Mouse (Mus musculus): ENCODE measurements around the gene Tmc7.

DNA sequence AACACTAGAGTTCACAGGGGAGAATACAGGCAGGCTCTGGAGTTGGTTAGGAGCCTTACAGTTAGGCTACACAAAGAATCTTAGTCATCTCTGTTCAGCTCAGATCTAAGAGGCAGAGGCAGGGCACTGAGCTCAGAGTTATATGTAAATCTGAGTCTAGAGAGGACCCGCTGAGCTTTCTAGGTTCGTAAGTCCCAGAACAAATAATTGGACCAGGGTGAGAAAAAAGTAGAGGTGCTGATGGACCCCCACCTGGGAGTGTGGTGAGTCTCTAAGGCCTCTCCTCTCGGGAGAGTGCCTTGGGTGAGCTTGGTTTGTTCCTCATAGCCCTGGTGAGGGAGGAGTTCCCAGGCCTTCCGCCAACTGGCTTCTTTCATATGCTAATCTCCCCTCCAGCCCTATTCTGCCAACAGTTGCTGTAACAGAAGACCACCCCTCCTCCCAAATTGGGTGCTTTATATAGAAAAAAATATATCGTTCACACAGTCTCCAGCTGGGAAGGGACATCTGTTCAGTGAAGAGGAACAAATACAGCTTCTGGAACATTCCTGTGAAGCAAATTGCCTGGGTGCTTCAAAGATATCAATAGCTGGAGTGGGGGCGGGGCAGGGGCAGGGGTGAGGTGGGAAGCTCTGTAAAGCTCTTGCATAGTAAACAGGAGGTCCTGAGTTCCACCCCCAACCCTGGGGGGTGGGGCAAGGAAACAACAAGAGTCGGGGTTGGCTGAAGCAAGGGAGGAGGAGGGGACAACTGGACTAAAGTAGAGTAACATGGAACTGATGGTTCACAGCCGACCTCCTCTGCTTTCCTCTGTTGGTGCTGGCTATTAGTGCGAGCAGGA, 9.3 kb upstream of the Tmc7 start:
- TF ChIP-seq FLI1 (IDR thresholded peaks at IDR 0.05; ENCODE audit: low read length) = no peak
- no peak for TF ChIP-seq GATA1 (IDR thresholded peaks at IDR 0.05; ENCODE audit: borderline replicate concordance, low read length)

All from megakaryocyte, embryonic 14.5 days (primary cell).